9 mouse cellular contexts compared by ENCODE assay signal in the genomic region with DNA sequence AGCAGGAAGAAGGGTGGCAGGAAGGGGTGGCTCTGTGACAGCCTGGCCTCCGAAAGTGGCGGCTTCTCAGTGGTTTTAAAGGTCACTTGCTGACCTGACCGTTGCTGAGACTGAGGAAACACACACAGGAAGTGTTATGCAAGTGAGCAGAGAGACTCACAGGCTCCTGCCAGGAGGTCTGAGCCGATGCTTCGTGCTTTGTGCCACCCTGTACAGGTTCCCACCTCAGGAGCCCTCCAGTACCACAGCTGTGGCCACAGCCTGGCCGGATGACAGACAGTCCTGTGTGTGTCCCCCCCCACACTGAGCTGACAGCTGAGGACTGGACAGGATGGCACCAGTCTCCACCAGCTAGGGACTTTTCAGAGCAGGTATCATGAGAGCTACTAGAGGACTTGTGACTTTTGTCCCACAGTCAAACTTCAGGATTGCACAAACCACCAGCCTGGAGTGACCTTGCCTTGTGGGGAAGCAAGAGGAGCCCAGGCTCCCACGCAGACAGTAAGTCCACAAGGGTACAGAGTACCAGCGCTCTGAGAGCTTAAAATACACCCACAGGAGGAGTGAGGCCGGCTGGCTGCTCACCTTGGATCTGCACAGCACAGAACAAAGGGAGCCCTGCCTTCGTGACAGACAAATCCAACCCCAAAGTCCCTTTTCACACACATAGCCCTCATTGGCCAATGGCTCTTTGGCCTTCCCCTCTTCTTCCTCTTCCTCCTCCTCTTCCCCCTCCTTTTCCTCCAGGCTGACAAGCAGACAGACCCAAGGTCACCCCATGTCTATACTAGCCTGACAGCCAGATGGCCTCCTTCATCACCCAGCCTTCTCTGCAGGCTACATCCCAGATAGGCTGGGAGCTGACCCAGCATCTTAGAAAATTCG.
DNase-seq lines count a peak whose midpoint lies in the region; ATAC-seq and TF ChIP-seq lines count a peak whose summit lies in the region.
"Had no signal": no experiment of that assay in that cellular context is flagged by ENCODE, and none has a peak within 500 bp of the region (broad histone marks: within the 10 kb centered on the region; RNA-seq: fewer than 3 reads in every experiment).

No protein-coding gene starts in this region.

- 54% methylated on average over 11 of the region's 11 CpGs for WGBS in embryonic facial prominence, embryonic 10.5 days
- WGBS in midbrain, postnatal 0 days = 66% methylated on average over 11 of the region's 11 CpGs

- ATAC-seq in midbrain, postnatal 0 days (ENCODE audit: low FRiP score) = no peak

- DNase-seq in ovary, adult 18-20 months (ENCODE audit: low spot score) = peak; percentile 50
- DNase-seq in ovary, postnatal 10 days (ENCODE audit: low spot score) = no peak
- DNase-seq in embryonic facial prominence, embryonic 10.5 days (ENCODE audit: low spot score) = no peak
- peak; percentile 51 to 57 for DNase-seq in heart, postnatal 36 days
- DNase-seq in liver = peak; percentile 53
- peak; percentile 62 for DNase-seq in naive thymus-derived CD4-positive, alpha-beta T cell, adult 2 months (ENCODE audit: low read depth)
- DNase-seq in yolk sac, embryonic 10.5 days (ENCODE audit: low spot score) = peak; percentile 82
- no peak for DNase-seq in midbrain, postnatal 0 days (ENCODE audit: low spot score)

- H3K4me1 ChIP-seq in embryonic facial prominence, embryonic 10.5 days = peaks cover 13% of the 10 kb centered on the region
- no peaks in the 10 kb centered on the region for H3K4me1 ChIP-seq in midbrain, postnatal 0 days (ENCODE audit: insufficient read depth, low read length)

- no peak for TF ChIP-seq CTCF in midbrain, postnatal 0 days (IDR thresholded peaks at IDR 0.05)

- H3K27ac ChIP-seq in embryonic facial prominence, embryonic 10.5 days (replicated peaks) = peak overlapping the region; percentile 64
- no peak overlapping the region; the same call in 1 of the 2 replicates for H3K27ac ChIP-seq in midbrain, postnatal 0 days (ENCODE audit: low read depth, low read length)
- H3K27ac ChIP-seq: limb, embryonic 12.5 days had no signal

- no peak overlapping the region for H3K4me2 ChIP-seq in midbrain, postnatal 0 days (ENCODE audit: low read depth, low read length, poor library complexity, severe bottlenecking)
- H3K4me2 ChIP-seq: limb, embryonic 12.5 days had no signal

- intact Hi-C loops in heart, postnatal 36 days (cut with DNase I) = loop anchor here (2.0 to 5.0 kb wide), 2 partner anchors 77 to 138 kb away; no protein-coding TSS in a partner anchor

- no peaks in the 10 kb centered on the region for H3K36me3 ChIP-seq in embryonic facial prominence, embryonic 10.5 days (replicated peaks)
- H3K36me3 ChIP-seq in midbrain, postnatal 0 days (ENCODE audit: insufficient read depth, low read length) = no peaks in the 10 kb centered on the region
- H3K36me3 ChIP-seq: limb, embryonic 12.5 days had no signal

- no peak overlapping the region for H3K9ac ChIP-seq in midbrain, postnatal 0 days (replicated peaks; ENCODE audit: low read length, poor library complexity, severe bottlenecking)
- H3K9ac ChIP-seq: limb, embryonic 12.5 days had no signal

- no peak overlapping the region for H3K4me3 ChIP-seq in embryonic facial prominence, embryonic 10.5 days
- H3K4me3 ChIP-seq in midbrain, postnatal 0 days (ENCODE audit: low read depth, low read length) = no peak overlapping the region
- H3K4me3 ChIP-seq: limb, embryonic 12.5 days had no signal

- H3K27me3 ChIP-seq in embryonic facial prominence, embryonic 10.5 days (replicated peaks; ENCODE audit: low read depth, poor library complexity, severe bottlenecking) = no peaks in the 10 kb centered on the region
- H3K27me3 ChIP-seq in midbrain, postnatal 0 days (ENCODE audit: insufficient read depth, low read length) = no peaks in the 10 kb centered on the region
- H3K27me3 ChIP-seq: limb, embryonic 12.5 days had no signal

- H3K9me3 ChIP-seq in embryonic facial prominence, embryonic 10.5 days = no peaks in the 10 kb centered on the region
- H3K9me3 ChIP-seq in midbrain, postnatal 0 days (ENCODE audit: low read length) = no peaks in the 10 kb centered on the region
- H3K9me3 ChIP-seq: limb, embryonic 12.5 days had no signal

Comparison
In these comparisons a context has a peak if more than half of its experiments do, and no peak if none do; other contexts are left out.
1. DNase-seq: peak in ovary, adult 18-20 months (single experiment), heart, postnatal 36 days (2 of 2), liver (single experiment), naive thymus-derived CD4-positive, alpha-beta T cell, adult 2 months (single experiment) and yolk sac, embryonic 10.5 days (single experiment); none in ovary, postnatal 10 days (single experiment), embryonic facial prominence, embryonic 10.5 days (single experiment) and midbrain, postnatal 0 days (single experiment).